Mouse (Mus musculus) ES-Bruce4 (cell line): Measurements from ENCODE around the gene 9230102O04Rik.

Source experiments
- CTCF ChIP-seq: IDR thresholded peaks from one replicate; pipeline ENCODE4 v1.8.1; 2011; ENCODE audit warnings: low read depth, low read length
- POLR2A ChIP-seq: IDR thresholded peaks from one replicate; pipeline ENCODE4 v1.8.1; 2011; ENCODE audit warnings: low read length; ENCODE audit not compliant: insufficient read depth

DNA sequence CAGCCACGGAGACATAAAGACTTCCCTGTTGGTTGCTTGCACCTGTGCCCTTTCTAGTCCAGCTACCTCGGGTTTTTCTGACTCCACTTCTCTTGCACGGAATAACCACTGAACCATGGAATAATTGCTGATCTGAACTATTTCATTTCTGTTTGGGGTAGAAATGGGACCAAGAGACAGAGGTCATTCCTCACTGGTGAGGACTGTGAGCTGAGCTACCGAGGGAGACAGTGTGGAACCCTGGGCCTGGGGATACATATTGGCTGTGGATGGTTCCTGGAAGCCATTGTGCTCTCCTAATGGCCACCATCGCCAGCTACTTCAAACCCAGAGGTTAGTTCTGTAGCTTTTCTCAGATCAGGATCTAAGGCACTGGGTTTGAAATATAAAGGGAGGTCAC is 1.6 kb upstream of the 9230102O04Rik start:
- TF ChIP-seq POLR2A (no peak), CTCF (no peak)
